ENCODE assay signal across 9 mouse cellular contexts in genomic region chr8:61488631-61489030, GRCm38 (mm10). TPM values are rescaled to one million over a fixed set of nuclear protein-coding genes. Genes with fewer than 3 reads are reported as not detected.
DNase-seq lines count a peak whose midpoint lies in the region; ATAC-seq and TF ChIP-seq lines count a peak whose summit lies in the region.
"Had no signal": no experiment of that assay in that cellular context is flagged by ENCODE, and none has a peak within 500 bp of the region (broad histone marks: within the 10 kb centered on the region; RNA-seq: fewer than 3 reads in every experiment).

No protein-coding gene starts in this region.

- H3K27ac ChIP-seq in kidney, embryonic 16.5 days (ENCODE audit: low read length): no peak overlapping the region
- H3K27ac ChIP-seq in embryonic facial prominence, embryonic 14.5 days (replicated peaks; ENCODE audit: low read depth, low read length): no peak overlapping the region
- no peak overlapping the region for H3K27ac ChIP-seq in intestine, embryonic 14.5 days (ENCODE audit: low read depth)
- H3K27ac ChIP-seq in midbrain, postnatal 0 days (ENCODE audit: low read depth, low read length): no peak overlapping the region

- H3K36me3 ChIP-seq in kidney, embryonic 16.5 days (ENCODE audit: insufficient read depth, low read length): no peaks in the 10 kb centered on the region; the same call in 1 of the 2 replicates
- H3K36me3 ChIP-seq in embryonic facial prominence, embryonic 14.5 days (ENCODE audit: control insufficient read depth, insufficient read depth, low read length): peaks cover 6% of the 10 kb centered on the region; the same call in 1 of the 2 replicates
- H3K36me3 ChIP-seq in intestine, embryonic 14.5 days (ENCODE audit: control insufficient read depth, insufficient read depth, low read length): 0 out of 2 replicates have a peak, but pooled peaks cover under 1% of the 10 kb centered on the region
- H3K36me3 ChIP-seq in midbrain, postnatal 0 days (ENCODE audit: insufficient read depth, low read length): no peaks in the 10 kb centered on the region

- H3K27me3 ChIP-seq in kidney, embryonic 16.5 days (ENCODE audit: insufficient read depth, low read length): no peaks in the 10 kb centered on the region
- H3K27me3 ChIP-seq in embryonic facial prominence, embryonic 14.5 days (replicated peaks; ENCODE audit: control insufficient read depth, insufficient read depth, low read length): no peaks in the 10 kb centered on the region
- no peaks in the 10 kb centered on the region for H3K27me3 ChIP-seq in intestine, embryonic 14.5 days (replicated peaks; ENCODE audit: control insufficient read depth, insufficient read depth, low read length)
- no peaks in the 10 kb centered on the region for H3K27me3 ChIP-seq in midbrain, postnatal 0 days (ENCODE audit: insufficient read depth, low read length)
- H3K27me3 ChIP-seq: Patski had no signal

- no peak for DNase-seq in kidney, postnatal 14 days
- no peak for DNase-seq in embryonic facial prominence, embryonic 14.5 days (ENCODE audit: low spot score)
- no peak for DNase-seq in intestine, embryonic 14.5 days (ENCODE audit: low spot score)
- no peak for DNase-seq in midbrain, postnatal 0 days (ENCODE audit: low spot score)
- DNase-seq in frontal cortex, postnatal 25 days (ENCODE audit: low spot score in 2 of 2): no peak
- no peak for DNase-seq in thymus, postnatal 0 days (ENCODE audit: low spot score)
- no peak for DNase-seq in thymus, postnatal 4 days

- peak overlapping the region; percentile 86 for H3K4me3 ChIP-seq in kidney, embryonic 16.5 days (ENCODE audit: low read length)
- H3K4me3 ChIP-seq in embryonic facial prominence, embryonic 14.5 days (ENCODE audit: low read depth, low read length): peak overlapping the region; percentile 81; the same call in 1 of the 2 replicates
- peak overlapping the region; percentile 77 for H3K4me3 ChIP-seq in intestine, embryonic 14.5 days (ENCODE audit: low read depth, low read length)
- H3K4me3 ChIP-seq in midbrain, postnatal 0 days (ENCODE audit: low read depth, low read length): peak overlapping the region; percentile 43; the same call in 1 of the 2 replicates

- WGBS in kidney, embryonic 16.5 days: 89% methylated on average over 8 of the region's 8 CpGs
- WGBS in embryonic facial prominence, embryonic 14.5 days: 90% methylated on average over 8 of the region's 8 CpGs
- 93% methylated on average over 8 of the region's 8 CpGs for whole genome bisulfite sequencing in intestine, embryonic 14.5 days
- WGBS in midbrain, postnatal 0 days: 95% methylated on average over 8 of the region's 8 CpGs

- H3K4me1 ChIP-seq in kidney, embryonic 16.5 days (ENCODE audit: insufficient read depth, low read length): peaks cover 4% of the 10 kb centered on the region; the same call in 1 of the 2 replicates
- H3K4me1 ChIP-seq in embryonic facial prominence, embryonic 14.5 days (ENCODE audit: control insufficient read depth, insufficient read depth, low read length): peaks cover 5% of the 10 kb centered on the region; the same call in 1 of the 2 replicates
- 0 out of 2 replicates have a peak, but pooled peaks cover 6% of the 10 kb centered on the region for H3K4me1 ChIP-seq in intestine, embryonic 14.5 days (replicated peaks; ENCODE audit: control insufficient read depth, insufficient read depth, low read length)
- peaks cover 4% of the 10 kb centered on the region; the same call in 1 of the 2 replicates for H3K4me1 ChIP-seq in midbrain, postnatal 0 days (ENCODE audit: insufficient read depth, low read length)

- no peak overlapping the region for H3K9ac ChIP-seq in kidney, embryonic 16.5 days (replicated peaks; ENCODE audit: low read length)
- peak overlapping the region; percentile 93; the same call in 1 of the 2 replicates for H3K9ac ChIP-seq in embryonic facial prominence, embryonic 14.5 days (ENCODE audit: low read depth, low read length)
- H3K9ac ChIP-seq in intestine, embryonic 14.5 days (ENCODE audit: low read length): no peak overlapping the region; the same call in 1 of the 2 replicates
- no peak overlapping the region for H3K9ac ChIP-seq in midbrain, postnatal 0 days (replicated peaks; ENCODE audit: low read length, poor library complexity, severe bottlenecking)

- no peaks in the 10 kb centered on the region for H3K9me3 ChIP-seq in kidney, embryonic 16.5 days (ENCODE audit: low read length)
- no peaks in the 10 kb centered on the region for H3K9me3 ChIP-seq in embryonic facial prominence, embryonic 14.5 days (ENCODE audit: control insufficient read depth, low read length)
- H3K9me3 ChIP-seq in intestine, embryonic 14.5 days (ENCODE audit: control insufficient read depth, low read length): no peaks in the 10 kb centered on the region
- H3K9me3 ChIP-seq in midbrain, postnatal 0 days (ENCODE audit: low read length): no peaks in the 10 kb centered on the region

- peak overlapping the region; percentile 72 for H3K4me2 ChIP-seq in kidney, embryonic 16.5 days (replicated peaks; ENCODE audit: low read depth, low read length)
- H3K4me2 ChIP-seq in embryonic facial prominence, embryonic 14.5 days (ENCODE audit: low read depth, low read length): peak overlapping the region; percentile 78
- H3K4me2 ChIP-seq in intestine, embryonic 14.5 days (ENCODE audit: low read length): peak overlapping the region; percentile 77
- H3K4me2 ChIP-seq in midbrain, postnatal 0 days (ENCODE audit: low read depth, low read length, poor library complexity, severe bottlenecking): peak overlapping the region; percentile 81

- ATAC-seq in kidney, embryonic 16.5 days (ENCODE audit: low FRiP score, low TSS enrichment): no peak
- ATAC-seq in embryonic facial prominence, embryonic 14.5 days (ENCODE audit: low read depth): no peak
- no peak for ATAC-seq in intestine, embryonic 14.5 days (replicated peaks; ENCODE audit: low FRiP score, low TSS enrichment, low read depth)
- ATAC-seq in midbrain, postnatal 0 days (ENCODE audit: low FRiP score): no peak

- no peak for TF ChIP-seq CTCF in midbrain, postnatal 0 days (IDR thresholded peaks at IDR 0.05)

RNA-seq across cellular contexts. Expression of gene Cbr4, which starts 1.1 kb away (rescaled TPM):
- polyA plus RNA-seq in kidney, embryonic 16.5 days (2015; fragmentation: Nextera tagmentation; extraction: Ambion mirVana): 32.5 and 34.1 TPM in 2 replicates
- 30.9 and 31.3 TPM in 2 replicates for polyA plus RNA-seq in embryonic facial prominence, embryonic 14.5 days (2014; fragmentation: Nextera tagmentation; extraction: Ambion mirVana)
- polyA plus RNA-seq in intestine, embryonic 14.5 days (2014; fragmentation: Nextera tagmentation; extraction: Ambion mirVana): 31.1 and 34.2 TPM in 2 replicates
- 8.8 TPM in 2 replicates for total RNA-seq in midbrain, postnatal 0 days (2014; rRNA removed)
- 19.2 and 20.2 TPM in 2 replicates for polyA plus RNA-seq in midbrain, postnatal 0 days (2015; fragmentation: Nextera tagmentation; extraction: Ambion mirVana)
- polyA plus RNA-seq in thymus, postnatal 0 days (2015; fragmentation: Nextera tagmentation; extraction: Ambion mirVana): 47.0 and 47.5 TPM in 2 replicates
